Mouse (Mus musculus) lung, embryonic 15.5 days (tissue): ENCODE results near the gene Tex50. TPM values are rescaled to one million over a fixed set of nuclear protein-coding genes. Genes with fewer than 3 reads are reported as not detected.
"Not testable (repeated sequence)": the region's sequence is repeated elsewhere in the genome, so short reads cannot be mapped to it uniquely, and the experiment has no call there.

Source experiments
- ATAC-seq: fragments of 200-750 bp; cut with Nextera tagmentation; 2 replicates; pipeline ENCODE4 v1.8.0; 2017; ENCODE audit warnings: moderate number of reproducible peaks, borderline replicate concordance; ENCODE audit not compliant: low FRiP score, low TSS enrichment; ENCODE audit errors: extremely low read depth
- H3K27ac ChIP-seq: fragments of 300-500 bp; sonication (generic); 2 replicates; pipeline ENCODE4 v1.5.1; 2015; ENCODE audit warnings: moderate library complexity, mild to moderate bottlenecking, inconsistent platforms
- H3K27me3 ChIP-seq: fragments of 300-500 bp; sonication (generic); 2 replicates; pipeline ENCODE4 v1.6.1; 2015; ENCODE audit warnings: inconsistent platforms
- H3K36me3 ChIP-seq: fragments of 300-500 bp; sonication (generic); 2 replicates; pipeline ENCODE4 v1.6.1; 2015; ENCODE audit warnings: inconsistent platforms
- H3K4me1 ChIP-seq: fragments of 300-500 bp; sonication (generic); 2 replicates; pipeline ENCODE4 v1.6.1; 2015; ENCODE audit warnings: inconsistent platforms
- H3K4me2 ChIP-seq: fragments of 300-500 bp; sonication (generic); 2 replicates; pipeline ENCODE4 v1.6.1; 2015; ENCODE audit warnings: inconsistent platforms, mild to moderate bottlenecking, moderate library complexity
- H3K4me3 ChIP-seq: fragments of 300-500 bp; sonication (generic); 2 replicates; pipeline ENCODE4 v1.5.1; 2015; ENCODE audit warnings: mild to moderate bottlenecking, inconsistent platforms
- H3K9ac ChIP-seq: fragments of 300-500 bp; sonication (generic); 2 replicates; pipeline ENCODE4 v1.6.1; 2015; ENCODE audit warnings: inconsistent platforms
- H3K9me3 ChIP-seq: fragments of 300-500 bp; sonication (generic); 2 replicates; pipeline ENCODE4 v1.6.1; 2016; ENCODE audit warnings: inconsistent platforms
- WGBS: fragments of 180-500 bp; shearing (Covaris S2); methylation state at CpG from one replicate; pipeline ENCODE4 v1.1.7; 2015; 5-methylcytosine and 5-hydroxymethylcytosine counted together
- polyA plus RNA-seq: library from polyadenylated mRNA; unstranded; fragments of >200 nt; fragmentation: Nextera tagmentation; extraction: Ambion mirVana; gene quantifications from 2 replicates; pipeline ENCODE4 v1.2.1, GENCODE M21; 2015

Gene Tex50
- polyA plus RNA-seq, 1 experiment from 2014 or later, result not detected

DNA sequence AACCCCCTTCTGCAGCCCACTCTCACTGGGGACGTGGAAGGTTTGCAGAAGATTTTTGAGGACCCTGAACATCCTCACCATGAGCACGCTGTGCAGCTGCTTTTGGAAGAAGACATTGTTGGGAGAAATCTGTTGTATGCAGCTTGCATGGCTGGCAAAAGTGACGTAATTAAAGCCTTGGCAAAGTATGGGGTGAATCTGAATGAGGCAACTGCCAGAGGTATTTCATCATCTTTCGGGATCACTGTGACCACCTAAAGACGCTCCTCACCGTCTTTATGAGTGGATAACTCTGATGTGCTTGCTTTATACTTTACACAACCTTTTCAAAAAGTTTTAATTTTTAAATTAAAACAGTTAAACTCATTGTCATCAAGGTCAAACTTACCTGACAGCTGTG is 8.0 kb downstream of the Tex50 start:
- Histone ChIP-seq H3K9ac (no peak overlapping the region), H3K27ac (no peak overlapping the region), H3K9me3 (no peaks in the 10 kb centered on the region), H3K27me3 (no peaks in the 10 kb centered on the region), H3K4me1 (no peaks in the 10 kb centered on the region), H3K36me3 (no peaks in the 10 kb centered on the region), H3K4me3 (no peak overlapping the region), H3K4me2 (no peak overlapping the region)
- WGBS, result 71% methylated on average over 6 of the region's 6 CpGs
- no peak for ATAC-seq

DNA sequence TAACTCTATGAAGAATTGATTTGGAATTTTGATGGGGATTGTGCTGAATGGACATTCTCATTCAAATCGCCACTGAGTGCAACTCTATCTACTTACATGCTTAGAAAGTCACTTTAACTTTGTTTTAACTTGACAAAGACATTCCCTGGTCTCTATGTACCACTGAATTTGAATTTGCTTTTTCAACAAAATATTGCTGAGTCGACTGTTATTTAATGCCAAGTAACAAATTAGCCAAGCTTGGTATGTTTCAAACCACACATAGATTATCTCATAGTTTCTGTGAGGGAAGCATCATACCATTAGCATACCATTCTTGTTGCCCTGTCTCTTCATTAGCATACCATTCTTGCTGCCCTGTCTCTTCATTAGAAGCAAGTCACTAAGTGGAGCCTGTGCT is 11.2 kb downstream of the Tex50 start:
- H3K9me3 ChIP-seq, result no peaks in the 10 kb centered on the region
- no peak for ATAC-seq
- H3K36me3 ChIP-seq, result no peaks in the 10 kb centered on the region
- no peaks in the 10 kb centered on the region; the same call in 1 of the 2 replicates for H3K4me1 ChIP-seq
- H3K4me3 ChIP-seq, result no peak overlapping the region
- 68% methylated on average over 2 of the region's 2 CpGs for WGBS
- H3K9ac ChIP-seq, result no peak overlapping the region
- no peaks in the 10 kb centered on the region for H3K27me3 ChIP-seq
- no peak overlapping the region for H3K4me2 ChIP-seq
- no peak overlapping the region for H3K27ac ChIP-seq

DNA sequence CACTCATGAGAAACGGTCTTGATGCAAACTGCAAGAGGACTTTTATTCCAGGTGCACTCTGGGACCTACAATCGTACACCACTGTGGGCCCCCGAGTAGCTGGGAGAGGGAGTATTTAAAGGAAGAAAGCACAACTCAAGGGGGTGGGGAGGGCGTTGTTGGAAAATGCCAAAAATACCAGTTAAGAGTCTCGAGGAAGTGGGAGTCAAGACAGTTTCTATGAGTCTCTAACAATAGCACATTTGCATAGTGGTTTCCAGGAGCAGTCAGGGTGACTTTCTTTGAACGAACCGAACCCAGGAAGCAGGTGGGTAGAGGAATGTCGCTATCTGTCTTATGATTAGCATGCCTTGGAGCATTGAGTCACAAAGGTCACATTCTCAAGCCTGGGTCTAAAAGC is 13.5 kb downstream of the Tex50 start:
- H3K9ac ChIP-seq, H3K4me2 ChIP-seq, H3K27me3 ChIP-seq, H3K36me3 ChIP-seq, H3K27ac ChIP-seq, H3K9me3 ChIP-seq, H3K4me1 ChIP-seq, H3K4me3 ChIP-seq, ATAC-seq: not testable (repeated sequence)
- WGBS, result 77% methylated on average over 8 of the region's 8 CpGs

DNA sequence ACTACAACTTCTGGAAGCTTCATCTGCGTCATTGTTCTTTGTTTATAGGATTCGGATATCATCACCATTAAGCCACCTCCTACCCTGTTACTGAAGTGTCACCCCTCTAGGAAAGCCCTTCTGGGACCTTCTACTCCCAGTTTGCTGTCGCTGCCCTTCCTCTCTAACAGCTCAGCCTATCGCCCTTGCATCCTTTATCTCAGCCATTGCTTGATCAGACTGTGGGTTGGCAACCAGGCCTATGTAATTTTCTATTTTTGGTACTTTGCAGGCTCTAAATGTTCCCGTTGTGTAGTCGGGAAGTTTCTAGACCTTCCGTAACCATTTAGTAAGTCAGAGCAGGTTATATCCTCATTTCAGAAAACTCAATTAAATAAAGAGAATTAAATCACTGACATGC is 15.9 kb downstream of the Tex50 start:
- Histone ChIP-seq H3K27me3 (0 out of 2 replicates have a peak, but pooled peaks cover 3% of the 10 kb centered on the region), H3K4me2 (no peak overlapping the region), H3K36me3 (no peaks in the 10 kb centered on the region), H3K9me3 (no peaks in the 10 kb centered on the region), H3K4me1 (peaks cover 5% of the 10 kb centered on the region; the same call in 1 of the 2 replicates), H3K9ac (no peak overlapping the region), H3K4me3 (no peak overlapping the region), H3K27ac (no peak overlapping the region)
- ATAC-seq, result no peak
- 78% methylated on average over 7 of the region's 7 CpGs for WGBS

DNA sequence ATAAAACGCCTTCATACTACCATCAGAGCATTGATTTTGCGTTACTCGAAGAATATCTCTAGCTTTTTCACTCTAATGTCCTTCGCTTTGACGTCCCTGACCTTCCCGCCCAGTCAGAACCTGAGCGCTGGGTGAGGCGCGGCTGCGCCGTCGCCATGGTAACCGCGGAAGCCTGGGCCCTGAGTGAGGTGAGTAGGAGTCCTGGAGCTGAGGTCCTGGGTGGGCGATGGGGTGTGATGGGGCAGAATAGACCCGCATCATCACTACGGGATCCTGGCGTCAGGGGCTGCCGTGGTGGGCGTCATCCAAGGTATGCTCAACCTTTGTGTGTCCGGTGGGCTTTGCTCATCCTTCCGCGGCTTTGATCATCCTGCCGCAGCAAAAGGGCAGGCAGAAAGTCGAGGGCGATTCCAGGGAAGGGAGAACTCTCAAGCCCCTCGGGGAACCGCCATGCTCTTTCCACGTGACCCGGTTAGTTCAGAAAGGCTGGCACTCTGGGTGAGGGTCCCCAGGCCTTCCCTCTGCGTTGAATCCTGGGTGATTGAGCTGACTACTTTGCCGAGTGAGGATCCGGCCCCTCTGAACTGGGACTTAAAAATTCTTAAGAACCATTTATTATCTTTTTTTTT is 16.5 kb downstream of the Tex50 start, which contains the start of gene Ankrd45:
Gene Ankrd45 (plus strand): TSS at position 161 of the 629 bp plus-strand sequence.
- peaks cover 5% of the 10 kb centered on the region; the same call in 1 of the 2 replicates for H3K4me1 ChIP-seq
- peak within 1 kb of the TSS; percentile 81 for H3K4me2 ChIP-seq
- peak within 1 kb of the TSS; percentile 38 for H3K9ac ChIP-seq
- WGBS, result 4% methylated on average over 33 of the region's 33 CpGs
- H3K36me3 ChIP-seq, result no peaks in the 10 kb centered on the region
- H3K27ac ChIP-seq, result no peak within 1 kb of the TSS
- peak within 1 kb of the TSS; percentile 40 for H3K4me3 ChIP-seq
- no peaks in the 10 kb centered on the region for H3K9me3 ChIP-seq
- ATAC-seq, result peak; percentile 82; the same call in 1 of the 2 replicates
- 0 out of 2 replicates have a peak, but pooled peaks cover 3% of the 10 kb centered on the region for H3K27me3 ChIP-seq

DNA sequence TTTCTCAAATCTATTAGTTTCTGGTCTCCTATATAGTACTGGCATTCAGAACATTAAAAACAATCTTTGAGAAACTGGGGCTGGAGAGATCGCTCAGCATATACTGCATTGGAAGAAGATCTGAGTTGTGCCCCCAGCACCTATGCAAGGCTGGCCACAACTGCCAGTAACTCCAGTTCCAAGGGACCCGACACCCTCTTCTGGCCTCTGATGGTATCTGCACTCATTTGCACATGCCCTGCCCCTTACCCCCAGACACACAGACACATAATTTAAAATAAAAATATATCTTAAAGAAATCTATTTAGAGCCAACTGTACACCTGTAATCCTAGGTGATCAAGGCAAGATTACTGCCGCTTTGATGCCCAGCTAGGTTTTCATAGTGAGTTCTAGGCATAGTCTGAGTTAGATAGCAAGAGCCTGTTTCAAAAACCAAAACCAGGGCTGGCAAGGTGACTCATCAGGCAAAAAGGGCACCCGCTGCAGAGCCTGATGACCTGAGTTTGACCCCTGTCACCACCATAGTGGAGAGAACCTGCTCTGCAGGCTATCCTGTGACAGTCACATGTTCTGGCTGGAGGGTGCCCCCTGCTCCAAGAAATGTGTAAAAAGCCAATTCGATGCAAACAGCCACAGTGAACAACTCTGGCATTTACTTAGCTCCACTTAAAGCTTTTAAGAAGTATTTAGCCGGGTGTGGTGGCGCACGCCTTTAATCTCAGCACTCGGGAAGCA is 18.9 kb downstream of the Tex50 start:
- no peak overlapping the region for H3K9ac ChIP-seq
- H3K4me1 ChIP-seq, result peaks cover 5% of the 10 kb centered on the region; the same call in 1 of the 2 replicates
- H3K4me2 ChIP-seq, result no peak overlapping the region
- H3K9me3 ChIP-seq, result no peaks in the 10 kb centered on the region
- H3K27me3 ChIP-seq, result 0 out of 2 replicates have a peak, but pooled peaks cover 3% of the 10 kb centered on the region
- H3K36me3 ChIP-seq, result no peaks in the 10 kb centered on the region
- ATAC-seq, result no peak
- H3K4me3 ChIP-seq, result no peak overlapping the region
- no peak overlapping the region for H3K27ac ChIP-seq
- 73% methylated on average over 9 of the region's 9 CpGs for WGBS

DNA sequence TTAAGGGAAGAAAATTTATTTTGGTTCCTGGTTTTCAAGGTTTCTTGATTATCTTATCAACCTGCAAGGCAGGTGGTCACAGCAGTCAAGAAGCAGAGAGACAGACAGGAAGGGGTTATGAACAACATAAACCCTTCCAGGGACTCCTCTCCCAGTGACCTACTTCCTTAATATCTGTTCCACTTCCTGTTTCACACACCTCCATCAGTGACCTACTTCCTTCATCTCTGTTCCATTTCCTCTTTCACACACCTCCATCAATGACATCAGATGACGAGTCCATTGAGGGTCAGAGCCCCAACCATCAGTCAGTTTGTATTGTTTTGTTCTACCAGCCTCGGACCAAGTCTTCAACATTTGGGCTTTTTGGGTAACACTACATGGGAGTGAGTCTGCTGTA is 19.6 kb downstream of the Tex50 start:
- H3K9ac ChIP-seq, result no peak overlapping the region
- 0 out of 2 replicates have a peak, but pooled peaks cover 3% of the 10 kb centered on the region for H3K27me3 ChIP-seq
- peaks cover 5% of the 10 kb centered on the region; the same call in 1 of the 2 replicates for H3K4me1 ChIP-seq
- ATAC-seq, result no peak
- H3K4me3 ChIP-seq, result no peak overlapping the region
- H3K4me2 ChIP-seq, result no peak overlapping the region
- 85% methylated on average over 2 of the region's 2 CpGs for WGBS
- no peaks in the 10 kb centered on the region for H3K36me3 ChIP-seq
- H3K9me3 ChIP-seq, result no peaks in the 10 kb centered on the region
- no peak overlapping the region for H3K27ac ChIP-seq

DNA sequence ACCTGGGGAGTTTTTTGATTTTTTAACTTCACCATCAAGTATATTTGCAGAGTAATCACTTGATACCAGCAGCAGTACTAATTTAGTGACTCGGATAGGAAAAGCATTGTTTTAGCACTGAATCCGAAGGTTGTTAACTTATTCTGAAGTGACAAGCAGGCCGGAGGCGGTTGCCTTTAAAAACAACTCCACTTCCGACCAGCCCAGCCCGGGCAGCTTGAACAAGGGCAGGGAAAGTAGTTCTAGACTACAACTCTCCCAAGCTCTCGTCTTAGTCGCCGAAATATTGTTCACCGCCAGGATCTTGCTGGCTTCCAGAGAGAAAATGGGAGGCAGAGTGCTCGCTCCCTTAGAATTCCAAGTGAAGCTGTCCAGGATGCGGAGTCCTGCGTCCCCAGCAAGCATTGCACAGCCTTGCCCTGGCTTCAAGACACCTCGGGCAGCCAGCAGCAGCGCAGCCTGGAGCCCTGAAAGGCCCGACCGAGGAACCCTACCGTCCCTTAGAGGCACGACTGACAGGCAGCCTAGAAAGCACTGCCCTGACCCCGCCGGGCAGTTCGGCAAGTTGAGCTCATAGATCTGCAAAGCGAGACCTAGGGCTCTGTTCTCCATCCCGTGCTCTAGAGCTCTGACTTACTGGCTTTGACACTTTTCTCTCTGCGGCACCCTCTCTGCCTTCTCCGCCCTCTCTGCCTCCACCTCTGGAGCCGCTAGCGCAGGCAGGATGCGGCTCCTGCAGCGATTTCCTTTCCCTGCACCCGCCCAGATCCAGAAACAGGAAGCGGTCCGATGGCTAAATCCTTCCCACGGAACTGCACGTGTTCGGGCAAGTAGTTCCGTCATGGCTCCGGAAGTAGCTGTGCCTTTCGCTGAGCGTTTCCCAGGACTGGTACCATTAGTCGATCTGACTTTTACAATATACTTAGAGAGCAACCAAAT is 28.1 kb downstream of the Tex50 start, which contains the start of gene Klhl20:
Gene Klhl20 (minus strand): TSS at position 786 of the 939 bp plus-strand sequence.
- ATAC-seq, result peak; percentile 94
- H3K4me3 ChIP-seq, result peak within 1 kb of the TSS; percentile 61
- no peaks in the 10 kb centered on the region for H3K9me3 ChIP-seq
- WGBS, result 1% methylated on average over 41 of the region's 41 CpGs
- no peaks in the 10 kb centered on the region; the same call in 1 of the 2 replicates for H3K36me3 ChIP-seq
- H3K4me2 ChIP-seq, result peak within 1 kb of the TSS; percentile 74
- peak within 1 kb of the TSS; percentile 81 for H3K27ac ChIP-seq
- peaks cover 8% of the 10 kb centered on the region; the same call in 1 of the 2 replicates for H3K4me1 ChIP-seq
- H3K9ac ChIP-seq, result peak within 1 kb of the TSS; percentile 78
- no peaks in the 10 kb centered on the region for H3K27me3 ChIP-seq

DNA sequence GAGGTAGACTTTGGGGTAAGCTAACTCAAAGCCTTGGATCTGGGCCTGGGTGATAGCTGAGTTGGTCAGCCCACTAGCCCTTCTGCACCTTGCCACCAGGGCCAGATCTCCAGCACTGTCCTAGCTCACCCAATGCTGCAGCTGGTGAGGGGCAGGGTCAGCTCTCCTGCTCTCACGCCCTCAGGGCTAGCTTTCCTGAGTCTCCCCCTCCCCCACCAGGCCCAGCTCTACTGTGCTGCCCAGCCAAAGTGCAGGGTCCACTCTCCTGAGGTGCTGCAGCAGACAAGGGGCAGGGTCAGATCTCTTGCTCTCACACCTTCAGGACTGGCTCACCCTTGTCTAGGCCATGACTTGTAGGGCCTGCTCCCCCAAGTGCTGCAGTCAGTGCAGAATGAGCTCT is 32.7 kb downstream of the Tex50 start:
- Histone ChIP-seq H3K4me2 (no peak overlapping the region), H3K4me3 (no peak overlapping the region), H3K9me3 (no peaks in the 10 kb centered on the region), H3K4me1 (peaks cover 8% of the 10 kb centered on the region; the same call in 1 of the 2 replicates), H3K9ac (no peak overlapping the region), H3K27me3 (no peaks in the 10 kb centered on the region), H3K36me3 (no peaks in the 10 kb centered on the region; the same call in 1 of the 2 replicates), H3K27ac (no peak overlapping the region)
- 68% methylated on average over 1 of the region's 1 CpGs for WGBS
- ATAC-seq, result no peak

DNA sequence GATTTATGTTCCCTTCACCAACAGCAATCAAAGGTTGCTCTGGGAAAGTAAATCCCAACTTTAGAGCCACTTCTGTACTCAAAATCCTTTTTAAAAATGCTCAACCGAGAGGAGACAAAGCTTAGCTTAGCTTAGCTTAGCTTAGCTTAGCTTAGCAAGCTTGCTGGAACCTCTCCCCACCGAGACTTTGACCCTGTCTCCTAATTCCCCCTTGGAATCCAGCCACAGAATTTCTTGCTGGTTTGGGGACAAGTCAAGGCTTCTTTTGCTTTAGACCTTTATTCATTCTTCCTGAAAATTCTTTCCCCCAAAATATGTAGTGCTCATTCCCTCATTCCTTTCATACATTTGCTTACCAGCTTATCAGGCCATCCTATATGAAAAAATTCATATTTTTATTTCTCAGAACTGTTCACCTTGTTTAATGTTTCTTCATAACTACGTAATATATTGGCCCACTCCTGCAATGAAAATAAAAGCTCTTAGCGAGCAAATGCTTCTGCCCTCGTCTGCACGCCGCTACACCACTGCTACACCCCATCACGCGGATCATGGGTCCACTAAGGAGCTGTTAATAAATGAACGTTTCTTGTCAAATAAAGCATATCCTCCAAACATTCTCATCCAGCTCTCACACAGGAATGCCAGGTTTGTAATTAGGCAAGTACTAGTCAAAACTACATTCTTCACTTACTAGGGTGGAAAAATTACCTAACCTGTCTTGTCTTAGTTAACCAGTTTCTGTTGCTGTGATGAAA is 36.3 kb downstream of the Tex50 start:
- H3K9ac ChIP-seq, result no peak overlapping the region

DNA sequence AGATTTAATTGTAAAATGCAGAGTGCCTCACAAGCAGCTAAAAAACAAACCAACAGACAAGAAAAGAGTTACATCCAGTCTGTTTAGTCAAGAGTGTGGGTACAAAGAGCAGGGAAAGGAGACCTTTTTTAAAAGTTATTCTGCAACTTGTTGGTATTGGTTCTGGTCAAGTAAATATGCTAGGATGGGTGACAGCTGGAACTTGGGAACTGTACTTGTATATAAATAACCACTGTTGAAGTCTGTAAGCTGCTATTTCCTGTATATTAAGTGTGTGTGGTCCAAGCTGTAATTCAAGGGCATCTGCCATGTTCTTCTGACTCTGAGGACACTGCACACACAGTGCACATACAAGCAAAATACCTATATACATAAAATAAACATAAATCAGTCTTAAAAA is 44.5 kb downstream of the Tex50 start:
- Histone ChIP-seq H3K4me2 (no peak overlapping the region), H3K27ac (no peak overlapping the region; the same call in 1 of the 2 replicates), H3K36me3 (peaks cover under 1% of the 10 kb centered on the region; the same call in 1 of the 2 replicates), H3K27me3 (no peaks in the 10 kb centered on the region), H3K9ac (no peak overlapping the region), H3K4me1 (no peaks in the 10 kb centered on the region; the same call in 1 of the 2 replicates), H3K9me3 (no peaks in the 10 kb centered on the region), H3K4me3 (no peak overlapping the region)
- ATAC-seq, result peak; percentile 62; the same call in 1 of the 2 replicates

More for the DNA sequence above, 36.3 kb downstream of the Tex50 start:
- H3K9me3 ChIP-seq, result no peaks in the 10 kb centered on the region
- no peak overlapping the region for H3K4me2 ChIP-seq
- H3K4me3 ChIP-seq, result no peak overlapping the region
- no peak for ATAC-seq
- no peak overlapping the region for H3K27ac ChIP-seq
- H3K36me3 ChIP-seq, result peaks cover 5% of the 10 kb centered on the region; the same call in 1 of the 2 replicates
- 87% methylated on average over 10 of the region's 10 CpGs for WGBS
- no peaks in the 10 kb centered on the region for H3K27me3 ChIP-seq
- no peaks in the 10 kb centered on the region for H3K4me1 ChIP-seq
